Mouse (Mus musculus) erythroblast, adult 5-6 weeks (primary cell): ENCODE results near the gene Zrsr1. TPM values are rescaled to one million over a fixed set of nuclear protein-coding genes. Genes with fewer than 3 reads are reported as not detected.

Experiments
- ATAC-seq: replicated peaks from 2 replicates; pipeline ENCODE4 v1.8.0; 2016; ENCODE audit warnings: moderate number of reproducible peaks, mild to moderate bottlenecking, moderate TSS enrichment, inconsistent platforms; ENCODE audit not compliant: poor library complexity, low FRiP score, severe bottlenecking
- total RNA-seq, 2 experiments: library from RNA; stranded (forward) in 1 of 2; stranded (reverse) in 1 of 2; fragments of 150-400 nt in 1 of 2; fragments of 200-764, 138-1000 nt in 1 of 2; gene quantifications; 2 replicates each; pipeline versions ENCODE4 v1.2.3 to v1.2.4; 2015 to 2017; ENCODE audit warnings: low replicate concordance in 2 of 2

Gene Zrsr1
- total RNA-seq, 2 experiments from 2014 or later: 104 to 198 TPM

DNA sequence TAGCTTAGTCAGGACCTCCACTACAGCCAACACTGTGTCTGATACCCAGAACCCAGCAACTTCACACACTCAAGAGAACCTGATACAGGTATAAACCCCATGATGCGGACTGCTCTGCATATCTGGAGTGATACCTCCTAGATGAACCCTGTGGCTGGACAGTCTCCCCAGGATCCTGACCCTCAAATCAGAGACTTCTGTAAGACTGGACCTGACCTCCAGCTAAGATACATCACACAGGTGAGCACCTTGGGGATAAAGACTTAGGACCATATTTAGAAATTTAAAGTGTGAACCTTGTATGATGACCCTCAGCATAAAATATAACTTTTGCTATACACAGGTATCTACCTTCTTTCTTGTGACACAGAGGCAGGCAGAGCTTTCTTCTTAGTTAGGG is 1.3 kb upstream of the Zrsr1 start:
- no peak for ATAC-seq

DNA sequence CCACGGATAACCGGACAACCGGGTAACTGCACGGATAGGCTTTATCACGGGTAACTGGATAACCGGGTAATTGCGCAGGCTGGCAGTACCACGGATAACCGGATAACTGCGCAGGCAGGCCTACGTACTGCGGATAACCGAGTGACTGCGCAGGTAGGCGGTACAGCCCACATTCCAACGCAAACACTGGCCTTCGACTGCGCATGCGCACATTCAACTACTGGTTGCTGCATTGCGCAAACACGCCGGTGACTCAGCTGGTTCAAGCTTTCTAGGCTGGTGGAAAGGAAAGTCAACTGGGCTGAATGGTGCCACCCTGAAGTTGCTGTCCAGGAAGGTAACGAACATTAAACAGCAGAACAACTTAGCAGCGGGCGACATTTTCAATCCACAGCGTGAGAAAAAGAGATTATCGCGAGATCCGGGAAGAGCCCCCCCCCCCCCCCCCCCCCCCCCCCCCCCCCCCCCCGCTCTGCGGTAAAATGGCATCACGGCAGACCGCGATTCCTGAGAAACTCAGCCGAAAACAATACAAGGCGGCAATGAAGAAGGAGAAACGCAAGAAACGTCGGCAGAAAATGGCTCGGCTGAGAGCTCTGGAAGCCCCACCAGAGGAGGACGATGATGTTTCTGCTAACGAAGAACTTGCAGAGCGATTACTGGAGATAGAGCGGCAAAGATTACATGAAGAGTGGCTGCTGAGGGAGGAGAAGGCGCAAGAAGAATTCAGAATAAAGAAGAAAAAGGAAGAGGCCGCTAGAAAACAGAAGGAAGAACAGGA is 1.1 kb downstream of the Zrsr1 start:
- ATAC-seq: peak; percentile 75

DNA sequence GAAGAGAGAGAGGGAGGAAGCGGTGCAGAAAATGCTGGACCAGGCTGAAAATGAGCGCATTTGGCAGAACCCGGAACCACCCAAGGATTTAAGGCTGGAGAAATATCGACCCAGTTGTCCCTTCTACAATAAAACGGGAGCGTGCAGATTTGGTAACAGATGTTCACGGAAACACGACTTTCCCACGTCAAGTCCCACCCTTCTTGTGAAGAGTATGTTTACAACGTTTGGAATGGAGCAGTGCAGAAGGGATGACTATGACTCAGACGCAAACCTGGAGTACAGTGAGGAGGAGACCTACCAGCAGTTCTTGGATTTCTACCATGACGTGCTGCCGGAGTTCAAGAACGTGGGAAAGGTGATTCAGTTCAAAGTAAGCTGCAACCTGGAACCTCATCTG is 1.8 kb downstream of the Zrsr1 start:
- peak; percentile 27; the same call in 1 of the 2 replicates for ATAC-seq

- no peak for ATAC-seq
Measured at GRCm38 (mm10) chr11:22978215-22978614, 6.4 kb downstream of the Zrsr1 start.

DNA sequence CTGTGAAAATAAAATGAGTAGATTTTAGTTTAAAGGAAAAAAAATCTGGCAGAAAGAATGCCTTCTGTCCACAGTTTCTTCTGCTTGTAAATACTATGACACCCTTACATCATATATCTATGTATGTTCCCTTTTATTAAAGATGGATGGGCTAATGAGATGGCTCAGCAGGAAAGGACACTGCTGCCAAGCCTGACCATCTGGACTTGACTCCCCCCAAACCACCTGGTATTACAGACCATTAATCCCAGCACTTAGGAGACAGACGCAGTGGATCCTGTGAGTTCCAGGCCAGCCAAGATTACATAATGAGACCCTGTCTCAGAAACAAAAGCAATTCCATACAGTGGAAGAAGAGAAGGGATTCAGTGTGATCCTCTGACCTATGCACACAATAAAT is 6.9 kb downstream of the Zrsr1 start:
- ATAC-seq: no peak

DNA sequence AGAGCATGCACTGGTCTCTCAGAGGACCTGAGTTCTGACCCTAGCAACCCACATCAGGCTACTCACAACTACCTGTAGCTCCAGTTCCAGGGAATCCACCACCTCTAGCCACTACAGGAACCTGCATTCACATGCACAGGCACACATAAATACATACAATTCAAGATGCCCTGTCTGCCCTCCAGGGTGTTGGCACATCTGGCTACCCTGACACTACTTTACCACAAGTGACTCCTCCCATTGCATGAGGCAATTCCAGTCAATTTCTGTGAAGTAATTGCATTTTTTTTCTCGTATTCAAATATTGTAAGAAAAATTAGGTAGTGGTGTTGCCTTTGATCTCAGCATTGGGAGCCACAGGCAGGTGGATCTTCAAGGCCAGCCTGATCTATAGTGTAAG is 7.4 kb downstream of the Zrsr1 start:
- ATAC-seq: no peak

- no peak for ATAC-seq
Measured at GRCm38 (mm10) chr11:22981041-22981440, 9.2 kb downstream of the Zrsr1 start.

GRCm38 (mm10) chr11:22981543-22981950 is 9.7 kb downstream of the Zrsr1 start:
- peak; percentile 44 for ATAC-seq

GRCm38 (mm10) chr11:22981984-22982757 is 10.4 kb downstream of the Zrsr1 start, which contains the start of the genes Gm28048 and Commd1:
Gene Gm28048, minus strand, starts transcription at chr11:22982090.
Gene Commd1, minus strand, starts transcription at chr11:22982382.
- peak; percentile 90 for ATAC-seq

DNA sequence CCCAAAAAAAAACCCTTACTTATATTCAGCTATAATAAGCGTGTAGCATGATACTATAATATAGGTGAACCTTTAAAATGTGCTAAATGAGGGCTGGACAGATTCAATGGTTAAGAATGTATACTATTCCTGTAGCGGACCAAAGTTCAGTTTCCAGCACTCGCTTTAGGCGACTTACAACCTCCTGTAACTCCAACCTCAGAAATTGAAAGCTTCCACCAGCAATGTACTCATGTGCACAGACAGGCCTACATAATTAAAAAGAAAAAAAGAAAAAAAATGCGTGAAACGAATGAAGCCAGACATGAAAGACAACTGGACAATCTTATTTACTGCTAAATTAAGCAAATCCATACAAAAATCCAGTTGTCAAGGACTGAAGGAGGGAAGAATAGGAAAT is 11.0 kb downstream of the Zrsr1 start:
- ATAC-seq: no peak

DNA sequence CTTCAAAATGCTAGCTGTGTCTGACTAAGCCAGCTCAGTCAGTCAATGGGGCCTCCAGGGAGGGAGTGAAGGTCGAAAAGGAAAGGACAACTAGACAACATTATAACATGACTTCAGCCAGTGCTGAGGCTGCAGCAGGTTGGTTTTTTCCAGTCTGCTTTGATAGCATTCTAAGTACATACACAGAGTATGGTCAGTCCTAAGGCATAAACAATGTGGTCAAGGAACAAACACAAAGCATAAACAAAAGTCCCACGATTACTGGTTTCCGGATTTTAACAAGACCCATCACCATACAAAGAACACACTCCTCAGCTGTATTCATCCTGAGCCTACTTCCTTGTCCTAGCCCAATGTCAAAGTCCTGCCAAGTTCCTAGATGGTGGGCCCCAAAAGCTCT is 13.7 kb downstream of the Zrsr1 start:
- ATAC-seq: no peak

DNA sequence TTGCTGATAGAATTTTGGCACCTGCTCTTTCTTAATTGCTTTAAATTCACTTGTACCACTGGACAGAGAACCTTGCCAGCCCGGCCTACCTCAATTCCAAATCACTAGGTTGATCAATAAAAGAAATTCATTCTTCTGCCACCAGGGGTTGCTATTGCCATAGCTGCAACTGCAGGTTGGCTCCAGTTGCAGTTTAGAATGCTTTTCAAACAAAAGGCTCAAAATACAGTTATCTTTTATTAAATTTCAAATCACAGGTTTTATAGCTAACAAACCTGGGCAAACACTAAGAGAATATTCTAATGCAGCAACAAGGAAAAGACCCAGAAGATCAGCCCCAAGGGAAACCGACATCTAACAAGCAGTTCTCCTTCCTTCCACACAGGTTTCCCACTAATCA is 15.6 kb downstream of the Zrsr1 start:
- ATAC-seq: peak; percentile 51

DNA sequence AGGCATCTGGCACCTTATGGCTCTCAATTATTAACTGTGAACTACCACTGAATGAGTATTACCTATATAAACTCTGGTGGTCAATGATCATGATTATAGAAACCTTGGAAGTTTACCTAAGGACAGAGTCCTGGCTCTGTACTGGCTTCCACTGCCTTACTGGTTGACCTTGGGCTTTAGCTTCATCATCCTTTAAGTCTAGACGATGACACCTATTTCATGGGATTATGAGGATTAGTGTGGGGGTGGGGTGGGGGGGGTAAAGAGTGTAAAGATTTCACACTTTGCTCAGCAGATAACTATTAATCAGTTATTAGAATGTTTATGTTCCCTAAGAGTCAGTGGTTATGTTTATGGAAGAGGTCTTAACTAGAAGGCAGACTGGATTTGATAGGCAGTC is 18.0 kb downstream of the Zrsr1 start:
- ATAC-seq: no peak

GRCm38 (mm10) chr11:22990393-22991126 is 18.8 kb downstream of the Zrsr1 start, which contains the start of gene Cct4:
Gene Cct4, plus strand, starts transcription at chr11:22990519.
- peak; percentile 94 for ATAC-seq

DNA sequence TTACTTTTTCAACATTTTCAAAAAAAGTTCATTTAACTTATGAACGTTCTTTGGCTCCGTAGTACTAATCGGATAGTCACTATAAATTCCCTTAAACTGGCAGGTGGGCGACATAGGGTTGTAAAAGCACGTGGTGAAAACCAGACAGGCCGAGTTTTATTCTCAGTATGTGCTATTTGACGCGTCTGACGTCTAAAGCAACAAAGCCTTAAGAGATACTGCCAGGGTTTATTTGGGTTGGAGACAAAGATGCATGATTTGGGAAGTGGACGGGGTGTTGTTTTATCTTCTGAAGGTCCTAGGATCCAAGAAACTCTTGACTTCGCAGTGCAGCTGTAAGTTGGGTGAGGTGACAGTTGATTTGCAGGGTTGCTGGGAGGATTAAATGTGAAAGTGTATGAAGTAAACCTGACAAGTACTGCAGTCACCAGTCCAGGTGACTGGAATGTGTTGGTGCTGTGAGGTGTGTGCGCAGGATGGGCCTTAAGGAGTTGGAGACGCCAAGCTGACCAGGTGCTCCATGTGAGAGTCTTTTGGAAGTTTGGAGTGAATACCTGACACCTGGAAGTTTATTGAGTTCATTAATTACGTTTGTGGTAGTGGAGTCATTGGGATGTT is 19.5 kb downstream of the Zrsr1 start:
- ATAC-seq: no peak

GRCm38 (mm10) chr11:22994271-22994670 is 22.5 kb downstream of the Zrsr1 start:
- ATAC-seq: no peak

GRCm38 (mm10) chr11:22995461-22995860 is 23.7 kb downstream of the Zrsr1 start:
- no peak for ATAC-seq

- ATAC-seq: peak; percentile 94
Measured at GRCm38 (mm10) chr11:22998308-22998707, 26.5 kb downstream of the Zrsr1 start.

DNA sequence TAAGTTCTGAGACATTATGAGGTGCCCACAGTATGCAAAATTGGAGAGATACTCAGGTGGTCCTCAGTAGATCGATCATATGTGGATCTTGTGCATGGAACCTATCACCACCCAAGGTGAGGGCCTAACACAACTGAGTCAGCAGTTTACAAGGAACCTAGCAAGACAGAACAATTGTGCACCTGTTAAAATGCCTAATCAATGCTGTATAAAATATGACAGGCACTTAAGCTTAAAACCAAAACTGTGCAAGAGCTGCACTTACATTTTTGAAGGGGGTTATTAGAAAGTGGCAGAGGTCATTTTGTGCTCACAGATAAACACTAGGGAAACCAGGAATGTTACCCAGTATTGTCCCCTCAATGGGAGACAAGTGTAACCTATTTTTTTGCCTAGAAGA is 33.5 kb downstream of the Zrsr1 start:
- no peak for ATAC-seq

DNA sequence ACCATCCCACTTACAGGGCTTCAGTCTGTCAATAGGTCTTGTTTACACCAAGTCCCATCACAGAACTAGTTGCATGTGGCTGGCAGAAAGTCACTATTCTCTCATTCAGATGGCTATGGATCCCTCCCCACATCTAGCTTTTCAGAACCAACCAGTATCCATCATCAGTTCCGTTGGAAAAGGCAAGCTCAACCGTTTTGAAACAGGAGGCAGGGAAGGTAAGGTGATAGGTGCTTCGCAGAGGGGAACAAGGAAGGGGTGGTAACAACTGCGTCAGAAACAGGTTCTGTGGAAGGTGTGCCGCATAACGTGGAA is 35.3 kb downstream of the Zrsr1 start:
- ATAC-seq: no peak
